Mouse (Mus musculus) bone marrow, adult 2 months (tissue): ENCODE data around the gene Ifngr2.

Experiments used
- CTCF ChIP-seq: fragments of 200-500 bp; IDR thresholded peaks from 2 replicates; pipeline ENCODE4 v1.5.1; 2011; ENCODE audit warnings: low read length, control low read depth; ENCODE audit not compliant: control insufficient read depth, insufficient read depth
- POLR2A ChIP-seq: fragments of 200-500 bp; IDR thresholded peaks from 2 replicates; pipeline ENCODE4 v1.6.1; 2011; ENCODE audit warnings: low read depth, mild to moderate bottlenecking, control low read depth, low read length, borderline replicate concordance; ENCODE audit not compliant: control insufficient read depth

- TF ChIP-seq POLR2A = no peak
- TF ChIP-seq CTCF = no peak
Observed at GRCm38 (mm10) chr16:91548586-91548985, 1.7 kb downstream of the Ifngr2 start.
